Mouse (Mus musculus): ENCODE measurements around the gene Rap1a.

DNA sequence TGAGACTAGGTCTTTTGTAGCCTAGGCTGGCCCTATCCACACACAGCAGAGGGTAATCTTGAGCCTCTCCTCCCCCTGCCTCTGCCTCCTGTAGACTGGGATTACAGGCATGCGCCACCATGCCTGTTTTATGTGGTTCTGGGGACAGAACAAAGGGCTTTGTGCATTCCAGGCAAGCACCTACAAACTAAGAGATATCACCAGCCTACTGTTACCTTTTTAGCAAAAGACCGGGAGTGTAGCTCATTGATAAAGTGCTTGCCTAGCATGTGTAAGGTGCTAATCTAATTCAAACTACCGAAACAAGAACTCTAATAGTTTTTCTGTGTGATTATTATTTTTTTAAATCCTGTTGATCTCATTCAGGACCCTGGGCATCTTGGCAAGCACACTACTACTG is 35.7 kb upstream of the Rap1a start:
- TF ChIP-seq POLR2A (IDR thresholded peaks at IDR 0.05; ENCODE audit: insufficient read depth, low read depth, low read length), result no peak
- no peak for TF ChIP-seq CTCF (IDR thresholded peaks at IDR 0.05)

Data from heart, adult 2 months (tissue).